Mouse (Mus musculus): ENCODE measurements around the gene Far2.

Far2 gene

GRCm38 (mm10) chr6:148046881-148047649, at the start of gene Far2:
Gene Far2 (plus strand): TSS chr6:148047259.
- no peak for DNase-seq (ENCODE audit: low spot score in 2 of 2)

DNA sequence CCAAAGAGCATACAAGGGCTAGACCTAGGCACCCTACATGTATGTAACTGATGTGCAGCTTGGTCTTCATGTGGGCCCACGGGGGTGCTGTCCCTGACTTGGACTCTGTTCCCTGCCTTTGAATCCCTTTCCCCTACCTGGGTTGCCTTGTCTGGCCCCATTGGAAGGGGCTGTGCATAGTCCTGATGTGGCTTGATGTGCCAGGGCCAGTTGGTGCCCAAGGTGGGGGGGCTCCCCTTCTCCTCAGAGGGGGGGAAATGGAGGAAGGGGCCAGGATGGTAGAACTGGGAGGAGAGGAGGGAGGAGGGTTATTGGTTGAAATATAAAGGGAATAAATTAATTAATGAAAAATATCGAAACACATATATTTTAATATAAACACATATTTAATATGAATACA, 46.6 kb upstream of the Far2 start:
- no peak for DNase-seq (ENCODE audit: low spot score in 2 of 2)

GRCm38 (mm10) chr6:148001071-148001470, 46.0 kb upstream of the Far2 start:
- no peak for DNase-seq (ENCODE audit: low spot score in 2 of 2)

DNA sequence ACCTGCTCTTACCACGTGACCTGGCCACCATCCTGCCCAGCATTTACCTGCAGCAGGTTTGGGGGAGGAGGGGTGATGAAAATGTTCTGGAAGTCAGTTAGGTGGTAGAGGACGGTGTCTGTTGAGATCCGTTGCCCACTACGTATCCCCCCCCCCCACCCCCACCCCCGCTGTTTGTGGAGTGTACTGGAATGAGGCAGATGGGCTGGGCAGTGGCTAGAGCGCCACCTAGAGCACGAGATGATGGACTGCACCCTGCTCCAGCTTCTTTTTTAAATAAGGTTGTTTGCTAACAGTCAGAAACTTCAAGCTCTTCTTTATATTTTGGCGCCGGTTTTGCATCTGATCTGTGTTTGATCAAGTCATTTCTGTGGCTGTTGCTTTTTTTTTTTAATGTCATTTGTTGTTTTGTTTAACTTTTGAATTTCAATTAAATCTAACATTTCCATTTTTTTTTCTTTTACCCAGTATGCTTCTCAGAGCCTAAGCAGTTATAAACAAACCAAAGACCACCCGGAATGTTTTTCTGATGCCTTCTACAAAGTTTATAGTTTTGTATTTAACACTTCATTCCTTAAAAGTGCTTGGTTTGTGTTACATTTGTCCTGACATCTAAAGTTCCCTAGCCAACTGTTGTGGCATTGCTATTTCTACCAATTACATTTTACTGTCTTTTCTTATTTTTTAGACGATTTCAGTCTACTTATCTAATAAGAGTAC, 40.8 kb upstream of the Far2 start:
- DNase-seq (ENCODE audit: low spot score in 2 of 2) = no peak

DNA sequence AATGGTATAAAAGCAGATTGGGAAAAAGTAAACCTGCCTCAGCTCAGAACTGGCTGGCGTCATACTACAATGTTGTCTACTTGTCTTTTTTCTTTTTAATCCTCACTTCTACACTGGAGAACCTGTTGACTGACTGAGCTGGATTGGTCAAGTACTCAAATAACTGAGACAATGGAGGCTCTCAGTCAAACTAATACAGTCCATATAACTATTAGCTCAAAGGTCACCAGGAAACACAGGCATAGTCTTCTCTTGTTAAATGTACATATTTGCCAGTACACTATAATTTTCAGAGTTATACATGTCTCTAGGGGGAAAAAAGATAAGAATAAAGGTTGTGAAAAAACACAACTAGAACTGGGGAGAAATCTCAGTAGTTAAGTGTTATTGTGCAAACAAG, 6.3 kb upstream of the Far2 start:
- DNase-seq (ENCODE audit: low spot score in 2 of 2) = no peak

GRCm38 (mm10) chr6:148047650-148047988, 560 bp downstream of the Far2 start:
- no peak for DNase-seq (ENCODE audit: low spot score in 2 of 2)

GRCm38 (mm10) chr6:148063131-148063530, 16.1 kb downstream of the Far2 start:
- no peak for DNase-seq (ENCODE audit: low spot score in 2 of 2)

- no peak for DNase-seq (ENCODE audit: low spot score in 2 of 2)
Observed at GRCm38 (mm10) chr6:148066267-148066666, 19.2 kb downstream of the Far2 start.

- no peak for DNase-seq (ENCODE audit: low spot score in 2 of 2)
Observed at GRCm38 (mm10) chr6:148068786-148069185, 21.7 kb downstream of the Far2 start.

DNA sequence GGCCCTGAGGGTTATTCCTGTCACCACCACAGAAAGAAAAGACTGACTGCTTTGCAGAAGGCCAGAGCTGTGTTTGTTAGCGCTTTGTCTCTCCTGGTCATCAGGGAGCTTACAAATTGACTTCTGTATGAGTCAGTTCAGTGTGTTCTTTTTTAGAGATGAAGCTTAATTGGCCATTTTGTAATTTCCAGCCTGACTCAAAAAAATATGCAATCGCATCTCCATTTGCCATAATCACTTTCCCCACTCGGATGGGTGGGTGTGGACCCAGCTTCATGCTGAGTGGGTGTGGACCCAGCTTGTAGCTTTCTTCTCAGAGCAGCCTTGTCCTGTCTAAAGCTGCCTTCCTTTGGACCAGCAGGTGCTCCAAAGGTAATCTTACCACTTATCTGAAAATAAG, 26.5 kb downstream of the Far2 start:
- no peak for DNase-seq (ENCODE audit: low spot score in 2 of 2)

DNA sequence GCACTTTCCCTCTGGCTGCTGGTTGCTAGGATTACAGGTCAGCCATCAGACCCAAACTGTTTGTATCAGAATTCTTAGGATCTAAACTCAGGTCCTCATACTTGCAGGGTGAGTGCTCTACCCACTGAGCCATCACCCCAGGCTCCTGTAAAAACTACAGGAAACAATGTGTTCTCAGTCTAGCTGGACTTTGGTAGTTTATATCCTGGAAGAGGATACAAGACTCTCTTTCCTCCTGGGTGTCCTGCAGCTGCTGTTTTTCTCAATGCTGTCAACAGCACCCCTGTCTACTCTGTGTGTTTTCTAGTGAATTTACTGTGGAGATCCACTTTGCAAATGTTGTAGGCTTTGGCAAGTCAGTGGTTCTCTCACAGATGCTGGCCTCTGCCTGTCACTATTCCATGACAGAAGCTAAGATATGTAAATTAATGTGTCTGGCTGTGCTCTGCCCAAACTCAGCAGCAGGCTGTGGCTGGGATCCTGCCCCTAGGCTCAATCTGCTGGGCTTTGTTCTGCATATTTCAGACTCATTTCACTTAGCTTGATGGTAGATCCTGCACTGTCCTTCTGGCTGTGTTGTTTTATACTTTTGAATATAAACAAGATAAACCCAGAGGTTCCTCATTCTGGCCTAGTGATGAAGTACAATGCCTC, 27.3 kb downstream of the Far2 start:
- DNase-seq (ENCODE audit: low spot score in 2 of 2) = no peak

- DNase-seq (ENCODE audit: low spot score in 2 of 2) = no peak
Observed at GRCm38 (mm10) chr6:148083864-148084263, 36.8 kb downstream of the Far2 start.

DNA sequence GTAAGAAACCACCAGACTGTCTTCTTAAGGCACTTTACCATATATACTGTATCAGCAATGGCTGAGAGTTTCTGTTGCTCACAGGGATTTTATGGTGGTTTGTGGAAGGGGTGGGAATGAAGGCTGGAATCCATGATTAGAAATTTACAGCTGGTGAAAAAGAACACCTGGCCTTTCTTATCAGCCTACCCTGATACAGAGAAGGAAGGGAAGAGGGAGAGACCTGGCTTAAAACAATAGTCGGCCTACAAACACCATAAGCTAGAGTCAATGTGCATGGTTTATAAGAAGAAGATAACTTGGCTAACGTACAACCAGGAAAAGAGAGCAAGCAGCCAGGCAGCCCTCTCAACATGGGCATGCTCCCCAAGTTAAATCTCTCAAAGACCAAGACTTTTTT, 37.3 kb downstream of the Far2 start:
- no peak for DNase-seq (ENCODE audit: low spot score in 2 of 2)

- DNase-seq (ENCODE audit: low spot score in 2 of 2) = no peak
Observed at GRCm38 (mm10) chr6:148097039-148097438, 50.0 kb downstream of the Far2 start.

DNA sequence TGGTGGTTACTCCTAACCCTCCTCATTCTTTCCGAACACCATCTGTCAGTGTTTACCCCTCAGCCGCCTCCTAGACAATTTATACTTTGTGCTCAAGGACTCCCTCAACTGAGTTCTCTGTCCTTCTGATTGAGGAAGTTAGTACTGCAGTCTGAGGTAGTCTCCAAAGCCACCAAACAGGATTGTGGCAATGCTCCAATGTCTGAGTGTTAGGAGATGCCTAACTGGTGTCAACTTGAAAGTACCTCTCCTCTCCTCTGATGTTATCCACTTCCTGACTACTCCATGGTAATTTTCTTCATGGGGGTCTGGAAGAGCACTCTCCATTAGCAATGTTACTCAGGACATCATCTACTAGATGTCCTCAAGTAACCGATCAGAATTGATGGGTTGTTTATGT, 54.9 kb downstream of the Far2 start:
- DNase-seq (ENCODE audit: low spot score in 2 of 2) = no peak

DNA sequence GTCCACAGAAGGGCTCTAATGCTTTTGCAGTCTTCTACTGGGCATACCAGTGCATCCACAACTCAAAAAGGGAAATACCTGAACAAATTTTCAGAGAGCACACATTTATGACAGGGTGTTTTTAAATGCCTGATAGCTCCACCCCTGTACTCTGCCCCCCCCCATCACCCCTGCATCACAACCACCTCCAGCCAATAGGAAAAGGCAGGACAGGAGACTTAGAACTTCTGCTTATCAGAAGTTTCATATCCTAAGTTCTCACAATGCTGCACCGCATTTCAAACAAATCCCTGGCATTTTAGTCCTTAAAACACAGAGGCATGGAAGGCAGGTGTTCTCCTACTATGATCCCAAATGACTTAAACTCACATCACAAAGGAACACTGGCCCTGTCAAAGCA, 55.4 kb downstream of the Far2 start:
- DNase-seq (ENCODE audit: low spot score in 2 of 2) = no peak

GRCm38 (mm10) chr6:148104212-148104611, 57.2 kb downstream of the Far2 start:
- no peak for DNase-seq (ENCODE audit: low spot score in 2 of 2)

DNA sequence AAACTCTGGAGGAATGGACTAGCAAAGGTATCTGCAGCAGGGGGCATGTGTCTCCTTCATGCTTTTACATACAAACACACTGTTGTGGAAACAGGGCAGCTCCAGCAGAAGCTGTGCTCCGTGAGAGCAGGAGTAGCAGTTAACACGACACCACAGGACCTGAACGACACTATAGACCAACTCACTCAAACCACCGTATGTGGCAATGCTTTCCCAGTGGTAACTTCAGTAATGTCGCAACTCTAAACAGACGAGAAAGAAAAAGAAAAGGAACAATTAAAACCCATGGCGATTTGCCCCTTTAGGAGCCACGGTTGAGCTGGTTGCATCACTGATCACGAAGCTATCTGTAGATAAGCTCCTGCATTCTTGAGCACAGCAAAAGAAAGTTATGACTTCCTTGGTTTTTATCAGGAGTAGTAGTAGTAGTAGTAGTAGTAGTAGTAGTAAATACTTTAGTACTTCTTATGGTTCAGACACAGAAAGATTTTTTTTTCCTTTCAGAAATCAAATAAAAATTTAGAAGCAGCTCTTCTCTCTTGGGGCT, 58.7 kb downstream of the Far2 start:
- DNase-seq (ENCODE audit: low spot score in 2 of 2) = no peak

DNA sequence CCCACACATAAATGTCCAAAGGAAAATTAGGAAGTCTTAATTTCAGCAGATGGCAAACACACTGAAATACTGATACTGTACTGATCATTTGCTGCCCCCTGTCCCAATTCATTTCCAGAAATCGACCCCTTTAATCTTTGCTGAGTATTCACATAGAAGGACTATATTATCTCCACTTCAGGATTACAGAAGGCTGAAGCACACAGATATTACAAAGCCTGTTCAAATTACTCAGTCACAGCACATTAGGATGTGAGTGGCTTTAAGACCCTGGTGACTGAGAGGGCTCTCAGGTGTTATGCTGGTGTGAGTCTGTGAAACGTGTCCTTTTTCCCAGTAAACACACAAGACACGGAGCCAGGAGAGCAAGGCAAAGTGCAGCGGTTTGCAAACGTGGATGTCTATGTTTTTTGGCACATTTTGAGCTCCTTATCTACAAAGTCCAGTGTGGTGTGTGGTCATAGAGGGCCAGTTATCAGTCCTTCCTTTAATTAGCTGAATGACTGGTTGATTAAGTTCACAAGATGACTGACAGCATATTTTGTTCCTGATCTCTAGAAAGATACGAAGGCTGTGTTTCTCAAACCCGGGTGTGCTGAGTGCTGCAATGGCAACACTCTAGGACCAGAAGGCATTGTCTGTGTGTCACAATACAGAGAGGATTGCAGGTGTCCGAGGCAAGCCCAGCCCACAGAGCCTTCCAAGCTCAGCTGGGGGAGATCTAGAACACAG, 61.8 kb downstream of the Far2 start:
- DNase-seq (ENCODE audit: low spot score in 2 of 2) = no peak

DNA sequence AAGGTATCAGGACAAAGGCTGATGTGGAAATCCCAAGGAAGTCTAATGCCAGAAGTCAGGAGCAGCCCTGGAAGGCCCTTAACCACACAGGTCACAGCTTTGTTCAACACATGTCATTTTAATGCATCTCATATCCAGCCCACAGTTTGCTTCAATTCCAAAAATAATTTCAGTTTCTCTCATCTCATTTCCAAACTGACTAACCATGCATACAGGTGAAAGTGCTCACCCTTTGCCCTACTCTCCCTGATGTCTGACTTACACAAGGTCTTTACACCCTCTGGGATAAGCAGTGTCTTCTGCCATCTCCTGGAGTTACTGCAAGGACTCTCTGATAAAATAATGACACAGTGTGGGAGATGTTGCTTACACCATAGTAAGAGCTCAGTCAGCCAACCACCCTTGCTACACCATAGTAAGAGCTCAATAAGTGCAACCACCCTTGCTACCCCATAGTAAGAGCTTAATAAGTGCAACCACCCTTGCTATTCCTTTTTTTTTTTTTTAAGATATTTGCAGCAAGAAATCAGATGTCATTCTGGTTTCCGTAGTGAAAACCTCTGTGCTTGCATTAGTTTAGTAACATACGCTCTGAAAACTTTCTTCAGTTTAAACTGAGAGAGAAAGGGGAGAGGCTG, 64.1 kb downstream of the Far2 start:
- DNase-seq (ENCODE audit: low spot score in 2 of 2) = no peak

GRCm38 (mm10) chr6:148116371-148116770, 69.3 kb downstream of the Far2 start:
- DNase-seq (ENCODE audit: low spot score in 2 of 2) = no peak

GRCm38 (mm10) chr6:148116907-148117306, 69.8 kb downstream of the Far2 start:
- DNase-seq (ENCODE audit: low spot score in 2 of 2) = no peak

Measured in urinary bladder, adult 18-20 months (tissue).